Mouse (Mus musculus) T-helper 17 cell (primary cell): Measurements from ENCODE around the gene Olfr800.

Experiments
- in situ Hi-C, 2 experiments: fragments of 300-600 bp; cut with MboI, MseI; formaldehyde crosslinking; loops; 1 replicate in 1 of 2; 2 replicates in 1 of 2; pipeline ENCODE4 v1.15.1; 2025; ENCODE audit warnings: high pct_unique_total_duplicates in 2 of 2

The Olfr800 gene

GRCm38 (mm10) chr10:129657394-129657793 lies at the start of gene Olfr800:
Gene Olfr800, plus strand, starts transcription at chr10:129657694.
- in situ Hi-C loops, result loop anchor here in 1 of 2 experiments (10.0 kb wide), 1 partner anchor 873 kb away; no protein-coding TSS in a partner anchor

GRCm38 (mm10) chr10:129612470-129612869 lies 45.0 kb upstream of the Olfr800 start, which contains the start of gene Olfr796:
Gene Olfr796, minus strand, starts transcription at chr10:129612570.
- in situ Hi-C loops, result no loop called here

GRCm38 (mm10) chr10:129621724-129622123 lies 35.8 kb upstream of the Olfr800 start:
- in situ Hi-C loops, result no loop called here

- in situ Hi-C loops, result no loop called here
Observed at GRCm38 (mm10) chr10:129623251-129623650, 34.2 kb upstream of the Olfr800 start.

GRCm38 (mm10) chr10:129627834-129628233 lies 29.7 kb upstream of the Olfr800 start, which contains the start of gene Olfr798:
Gene Olfr798, minus strand, starts transcription at chr10:129627934.
- in situ Hi-C loops, result no loop called here

GRCm38 (mm10) chr10:129637184-129637583 lies 20.3 kb upstream of the Olfr800 start, which contains the start of gene Olfr799:
Gene Olfr799, plus strand, starts transcription at chr10:129637484.
- in situ Hi-C loops, result no loop called here

GRCm38 (mm10) chr10:129651763-129652162 lies 5.7 kb upstream of the Olfr800 start:
- in situ Hi-C loops, result loop anchor here in 1 of 2 experiments (10.0 kb wide), 1 partner anchor 867 kb away; no protein-coding TSS in a partner anchor

- in situ Hi-C loops, result no loop called here
Observed at GRCm38 (mm10) chr10:129673765-129674164, 16.3 kb downstream of the Olfr800 start, which contains the start of gene Olfr801. Gene Olfr801, minus strand, starts transcription at chr10:129673865.

GRCm38 (mm10) chr10:129688069-129688468 lies 30.6 kb downstream of the Olfr800 start, which contains the start of gene Olfr802:
Gene Olfr802, minus strand, starts transcription at chr10:129688169.
- in situ Hi-C loops, result no loop called here

GRCm38 (mm10) chr10:129694186-129694585 lies 36.7 kb downstream of the Olfr800 start, which contains the start of gene Olfr803:
Gene Olfr803, minus strand, starts transcription at chr10:129694286.
- in situ Hi-C loops, result no loop called here

GRCm38 (mm10) chr10:129702910-129703309 lies 45.4 kb downstream of the Olfr800 start, which contains the start of gene Olfr804:
Gene Olfr804, plus strand, starts transcription at chr10:129703210.
- in situ Hi-C loops, result no loop called here
